Mouse (Mus musculus): ENCODE data around the gene Dnah14. TPM values are rescaled to one million over a fixed set of nuclear protein-coding genes. Genes with fewer than 3 reads are reported as not detected.
"Not testable (repeated sequence)": the region's sequence is repeated elsewhere in the genome, so short reads cannot be mapped to it uniquely, and the experiment has no call there.

Dnah14 gene
- polyA plus RNA-seq, 1 experiment from 2014 or later, result 1.9 TPM

DNA sequence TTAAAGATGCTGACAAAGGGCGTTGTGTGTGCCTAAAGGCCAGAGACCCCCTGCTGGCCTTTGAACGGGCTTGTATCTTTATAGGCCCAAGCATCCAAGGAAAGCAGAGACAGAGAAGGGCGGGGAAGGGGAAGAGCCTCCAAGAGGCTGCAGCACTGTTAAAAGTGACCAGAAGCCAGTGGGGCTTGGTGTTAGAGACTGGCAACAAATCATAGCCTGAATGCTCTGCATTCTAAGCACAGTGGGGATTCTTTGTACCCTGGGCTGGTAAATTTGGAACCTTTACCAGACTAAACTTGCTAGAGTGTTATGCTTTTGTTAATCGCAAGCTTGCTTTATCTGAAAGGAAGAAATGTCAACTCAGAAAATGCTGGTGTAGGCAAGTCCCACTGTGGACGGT is 163.9 kb downstream of the Dnah14 start:
- Histone ChIP-seq H3K27me3 (ENCODE audit: low read depth, poor library complexity, severe bottlenecking) (no peaks in the 10 kb centered on the region), H3K4me1 (peaks cover 6% of the 10 kb centered on the region), H3K9me3 (replicated peaks) (no peaks in the 10 kb centered on the region), H3K27ac (replicated peaks) (no peak overlapping the region), H3K4me3 (no peak overlapping the region), H3K36me3 (no peaks in the 10 kb centered on the region)
- DNase-seq (ENCODE audit: low spot score), result no peak
- 50% methylated on average over 5 of the region's 5 CpGs for WGBS

DNA sequence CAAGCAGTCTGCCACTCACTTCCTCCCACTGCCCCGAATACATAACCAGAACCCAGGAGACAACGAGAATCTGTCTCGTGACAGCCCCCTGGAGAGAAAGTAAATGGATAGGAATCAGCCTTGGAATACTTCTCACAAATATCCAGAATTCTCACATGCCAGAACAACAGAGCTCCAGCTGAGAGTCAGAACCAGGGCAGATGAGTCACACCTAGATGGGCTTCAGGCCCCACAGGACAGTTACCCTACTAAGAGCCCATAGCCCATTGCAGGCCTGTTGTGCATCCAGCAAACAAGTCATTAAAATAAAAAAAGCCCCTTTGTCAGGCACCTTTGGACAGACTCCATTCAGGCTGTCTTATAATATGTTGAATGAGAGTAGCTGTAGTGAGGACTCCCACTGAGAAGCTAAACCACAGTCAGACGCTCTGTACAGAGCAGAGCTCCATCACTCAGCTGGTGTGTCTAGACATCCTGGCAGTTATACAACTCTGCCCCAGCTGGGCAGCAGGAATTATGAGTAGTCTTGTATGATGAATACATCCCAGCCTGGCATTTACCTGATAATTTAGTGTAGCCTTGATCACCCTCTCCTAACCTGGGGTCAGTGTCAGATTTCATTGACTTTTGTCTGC is 166.0 kb downstream of the Dnah14 start:
- no peaks in the 10 kb centered on the region for H3K36me3 ChIP-seq
- no peaks in the 10 kb centered on the region for H3K27me3 ChIP-seq (ENCODE audit: low read depth, poor library complexity, severe bottlenecking)
- no peak overlapping the region for H3K4me3 ChIP-seq
- peaks cover 6% of the 10 kb centered on the region for H3K4me1 ChIP-seq
- H3K27ac ChIP-seq (replicated peaks), result no peak overlapping the region
- WGBS, result 73% methylated on average over 4 of the region's 4 CpGs
- no peak for DNase-seq (ENCODE audit: low spot score)
- H3K9me3 ChIP-seq (replicated peaks), result no peaks in the 10 kb centered on the region

DNA sequence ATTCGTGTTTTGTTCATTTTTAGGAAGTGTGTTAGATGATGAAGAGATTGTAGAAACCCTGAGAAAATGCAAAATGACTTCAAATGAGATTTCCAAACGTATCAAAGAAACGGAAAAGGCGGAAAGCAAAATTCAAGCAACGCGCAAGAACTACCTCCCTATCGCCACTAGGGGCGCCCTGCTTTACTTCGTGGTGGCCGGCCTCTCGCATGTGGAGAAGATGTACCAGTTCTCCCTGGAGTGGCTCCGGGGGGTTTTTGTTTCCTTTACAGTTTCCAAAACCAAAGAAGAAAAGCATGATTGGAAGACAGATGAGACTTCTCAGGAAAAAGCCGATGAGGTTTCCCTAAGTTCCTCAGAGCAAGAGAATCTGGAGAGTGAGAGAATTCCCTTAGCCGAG is 193.0 kb downstream of the Dnah14 start:
- Histone ChIP-seq H3K27ac (replicated peaks) (no peak overlapping the region), H3K4me3 (no peak overlapping the region), H3K9me3 (replicated peaks) (no peaks in the 10 kb centered on the region), H3K27me3 (ENCODE audit: low read depth, poor library complexity, severe bottlenecking) (no peaks in the 10 kb centered on the region), H3K4me1 (no peaks in the 10 kb centered on the region), H3K36me3 (no peaks in the 10 kb centered on the region)
- DNase-seq (ENCODE audit: low spot score), result no peak
- 54% methylated on average over 14 of the region's 14 CpGs for WGBS

DNA sequence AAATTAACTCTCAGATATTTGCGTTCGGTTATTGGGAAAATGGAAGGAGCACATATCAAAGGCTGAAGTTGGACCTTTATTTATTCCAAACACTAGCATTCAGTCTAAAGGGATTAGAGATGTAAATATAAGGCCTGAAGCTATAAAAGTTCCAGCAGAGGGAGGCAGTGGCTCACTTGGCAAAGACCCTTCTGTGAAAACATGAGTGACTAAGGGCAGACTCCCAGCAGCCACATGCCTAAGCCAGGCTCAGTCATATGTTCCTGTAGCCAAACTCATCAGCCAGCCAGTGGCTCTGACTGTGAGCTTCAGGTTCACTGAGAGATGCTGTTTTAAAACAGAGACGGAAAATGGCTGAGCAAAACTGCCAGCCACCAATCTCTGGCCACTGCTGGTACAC is 195.5 kb downstream of the Dnah14 start:
- Histone ChIP-seq H3K9me3 (replicated peaks) (no peaks in the 10 kb centered on the region), H3K27me3 (ENCODE audit: low read depth, poor library complexity, severe bottlenecking) (no peaks in the 10 kb centered on the region), H3K36me3 (no peaks in the 10 kb centered on the region), H3K4me1 (no peaks in the 10 kb centered on the region), H3K4me3 (no peak overlapping the region), H3K27ac (replicated peaks) (no peak overlapping the region)
- WGBS, result 97% methylated on average over 3 of the region's 3 CpGs
- DNase-seq (ENCODE audit: low spot score), result no peak

DNA sequence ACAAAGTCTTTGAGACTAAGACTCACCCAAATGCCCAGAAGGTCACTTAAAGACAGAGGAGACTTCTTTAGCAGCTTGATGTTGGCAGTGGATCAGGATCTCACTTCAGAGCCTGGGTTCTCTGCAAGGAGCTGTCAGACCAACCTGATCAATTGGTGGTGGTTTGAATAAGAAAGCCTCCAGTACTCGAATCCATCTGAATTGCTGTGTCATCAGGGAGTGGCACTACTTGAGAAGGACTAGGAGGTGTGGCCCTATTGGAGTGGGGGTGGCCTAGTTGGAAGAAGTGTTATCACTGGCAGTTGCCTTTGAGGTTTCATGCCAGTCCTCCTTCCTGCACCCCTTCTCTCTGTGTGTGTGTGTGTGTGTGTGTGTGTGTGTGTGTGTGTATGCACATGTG is 200.2 kb downstream of the Dnah14 start:
- no peak for DNase-seq (ENCODE audit: low spot score)
- H3K36me3 ChIP-seq, result no peaks in the 10 kb centered on the region
- no peak overlapping the region for H3K4me3 ChIP-seq
- H3K27me3 ChIP-seq (ENCODE audit: low read depth, poor library complexity, severe bottlenecking), result no peaks in the 10 kb centered on the region
- no peaks in the 10 kb centered on the region; the same call in 1 of the 2 replicates for H3K9me3 ChIP-seq (replicated peaks)
- no peaks in the 10 kb centered on the region for H3K4me1 ChIP-seq
- H3K27ac ChIP-seq (replicated peaks), result no peak overlapping the region
- 76% methylated on average over 1 of the region's 1 CpGs for WGBS

DNA sequence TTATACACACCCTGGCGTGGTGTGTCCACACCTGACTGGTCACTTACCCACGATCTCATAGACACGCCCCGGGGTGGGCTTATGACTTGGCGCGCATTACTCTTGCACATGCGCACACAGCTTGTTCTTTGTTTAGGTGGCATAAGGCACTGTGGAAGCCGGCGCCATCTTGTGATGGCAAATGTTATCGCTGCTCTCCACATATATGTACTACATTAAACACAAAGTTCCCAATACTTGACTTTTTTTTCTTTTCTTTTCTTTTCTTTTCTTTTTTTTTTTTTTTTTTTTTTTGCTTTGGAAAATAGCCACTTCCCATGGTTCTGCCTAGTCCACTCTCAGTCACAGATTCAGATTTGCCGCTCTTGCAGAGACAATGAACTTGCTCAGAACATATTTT is 206.2 kb downstream of the Dnah14 start:
- not testable (repeated sequence) for DNase-seq (ENCODE audit: low spot score); H3K9me3 ChIP-seq (replicated peaks)
- 95% methylated on average over 11 of the region's 11 CpGs for WGBS

DNA sequence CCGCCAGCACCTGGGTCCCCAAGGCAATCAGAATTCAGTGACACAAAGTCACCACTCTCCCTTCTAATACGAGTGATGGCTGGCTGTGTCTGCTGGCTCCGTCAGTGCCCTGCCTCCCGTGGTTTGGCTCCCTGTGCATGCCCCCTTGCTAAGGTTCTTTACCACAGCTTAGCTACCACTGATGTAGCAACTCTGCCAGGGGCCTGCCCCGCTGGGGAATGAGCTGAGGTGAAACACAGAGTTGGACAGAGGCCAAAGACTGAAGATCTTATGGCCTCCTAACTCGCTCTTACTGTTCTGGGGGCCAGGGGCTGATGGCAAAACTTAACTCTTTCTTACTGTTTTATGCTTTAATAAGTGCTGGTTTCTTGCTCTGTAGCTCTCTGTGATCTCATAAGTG is 213.6 kb downstream of the Dnah14 start:
- H3K27ac ChIP-seq (replicated peaks), result no peak overlapping the region
- no peak for DNase-seq (ENCODE audit: low spot score)
- H3K9me3 ChIP-seq (replicated peaks), result no peaks in the 10 kb centered on the region; the same call in 1 of the 2 replicates
- H3K36me3 ChIP-seq, result no peaks in the 10 kb centered on the region
- no peaks in the 10 kb centered on the region for H3K27me3 ChIP-seq (ENCODE audit: low read depth, poor library complexity, severe bottlenecking)
- WGBS, result 81% methylated on average over 6 of the region's 6 CpGs
- no peak overlapping the region for H3K4me3 ChIP-seq
- H3K4me1 ChIP-seq, result no peaks in the 10 kb centered on the region

More for the DNA sequence above, 206.2 kb downstream of the Dnah14 start:
- not testable (repeated sequence) for H3K27ac ChIP-seq (replicated peaks); H3K4me3 ChIP-seq; H3K27me3 ChIP-seq (ENCODE audit: low read depth, poor library complexity, severe bottlenecking); H3K36me3 ChIP-seq; H3K4me1 ChIP-seq

DNA sequence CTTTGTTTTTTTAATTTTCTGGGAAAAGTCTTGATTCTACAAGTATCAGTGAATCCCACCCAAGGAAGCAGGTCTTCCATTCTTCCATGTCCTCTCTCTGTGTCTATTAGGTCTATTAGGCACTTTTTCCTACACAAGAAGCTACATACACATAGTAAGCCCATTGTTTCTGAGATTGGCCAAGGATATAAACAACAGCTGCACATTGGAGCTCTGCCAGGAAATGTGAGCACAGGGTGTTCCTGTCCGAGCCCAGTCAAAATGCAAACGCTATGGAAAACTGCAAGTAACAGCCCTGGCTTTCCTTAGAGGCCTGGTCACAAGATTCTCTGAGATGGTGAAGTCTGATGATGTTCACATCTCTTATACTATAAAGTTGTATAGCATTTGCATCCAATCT is 217.2 kb downstream of the Dnah14 start:
- no peak overlapping the region for H3K27ac ChIP-seq (replicated peaks)
- H3K4me1 ChIP-seq, result no peaks in the 10 kb centered on the region
- no peak overlapping the region for H3K4me3 ChIP-seq
- H3K36me3 ChIP-seq, result no peaks in the 10 kb centered on the region
- H3K9me3 ChIP-seq (replicated peaks), result no peaks in the 10 kb centered on the region
- DNase-seq (ENCODE audit: low spot score), result no peak
- H3K27me3 ChIP-seq (ENCODE audit: low read depth, poor library complexity, severe bottlenecking), result no peaks in the 10 kb centered on the region
- 87% methylated on average over 2 of the region's 2 CpGs for whole genome bisulfite sequencing

DNA sequence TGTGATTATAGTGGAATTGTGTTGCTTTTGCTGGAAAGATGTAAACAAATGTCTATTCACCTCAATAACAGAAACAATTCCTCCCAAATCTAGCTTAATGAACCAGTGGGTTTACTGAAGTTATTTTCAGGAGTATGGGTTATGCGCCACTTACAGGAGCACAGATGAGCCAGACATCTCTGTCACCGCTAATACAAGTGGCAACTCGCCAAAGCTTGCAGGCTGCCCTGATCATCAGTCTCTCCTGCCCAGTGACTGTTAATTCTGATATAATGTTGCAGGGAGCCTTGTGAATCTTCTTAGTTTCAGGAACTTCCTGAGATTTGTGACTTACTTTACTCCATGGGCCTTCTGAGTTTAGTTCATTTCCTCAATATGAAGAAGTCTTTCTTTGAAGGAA is 223.6 kb downstream of the Dnah14 start:
- Histone ChIP-seq H3K4me1 (no peaks in the 10 kb centered on the region), H3K36me3 (no peaks in the 10 kb centered on the region), H3K27me3 (ENCODE audit: low read depth, poor library complexity, severe bottlenecking) (no peaks in the 10 kb centered on the region), H3K9me3 (replicated peaks) (no peaks in the 10 kb centered on the region), H3K27ac (replicated peaks) (no peak overlapping the region), H3K4me3 (no peak overlapping the region)
- DNase-seq (ENCODE audit: low spot score), result no peak
- 89% methylated on average over 3 of the region's 3 CpGs for WGBS

DNA sequence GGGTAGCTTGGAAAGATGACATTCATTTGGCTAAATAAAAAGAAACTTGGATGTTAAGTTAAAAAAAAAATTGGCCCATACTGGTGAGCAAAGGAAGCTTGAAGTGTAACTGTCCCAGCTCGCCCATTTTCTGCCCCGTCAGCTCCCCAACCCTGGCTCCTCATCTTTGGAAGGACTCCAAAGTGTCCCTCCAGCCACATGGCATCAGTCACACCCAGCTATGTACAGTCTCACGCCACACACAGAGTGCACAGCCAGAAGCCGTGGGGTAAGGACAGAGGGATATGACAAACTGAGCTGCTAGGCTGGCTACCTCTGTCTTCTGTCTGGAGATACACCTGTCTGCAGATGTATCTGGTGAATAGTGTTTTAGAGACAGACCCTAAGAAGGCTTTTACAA is 224.3 kb downstream of the Dnah14 start:
- Histone ChIP-seq H3K36me3 (no peaks in the 10 kb centered on the region), H3K27ac (replicated peaks) (no peak overlapping the region), H3K27me3 (ENCODE audit: low read depth, poor library complexity, severe bottlenecking) (no peaks in the 10 kb centered on the region), H3K4me3 (no peak overlapping the region), H3K9me3 (replicated peaks) (no peaks in the 10 kb centered on the region), H3K4me1 (no peaks in the 10 kb centered on the region)
- DNase-seq (ENCODE audit: low spot score), result no peak
- WGBS, result 86% methylated on average over 4 of the region's 4 CpGs

DNA sequence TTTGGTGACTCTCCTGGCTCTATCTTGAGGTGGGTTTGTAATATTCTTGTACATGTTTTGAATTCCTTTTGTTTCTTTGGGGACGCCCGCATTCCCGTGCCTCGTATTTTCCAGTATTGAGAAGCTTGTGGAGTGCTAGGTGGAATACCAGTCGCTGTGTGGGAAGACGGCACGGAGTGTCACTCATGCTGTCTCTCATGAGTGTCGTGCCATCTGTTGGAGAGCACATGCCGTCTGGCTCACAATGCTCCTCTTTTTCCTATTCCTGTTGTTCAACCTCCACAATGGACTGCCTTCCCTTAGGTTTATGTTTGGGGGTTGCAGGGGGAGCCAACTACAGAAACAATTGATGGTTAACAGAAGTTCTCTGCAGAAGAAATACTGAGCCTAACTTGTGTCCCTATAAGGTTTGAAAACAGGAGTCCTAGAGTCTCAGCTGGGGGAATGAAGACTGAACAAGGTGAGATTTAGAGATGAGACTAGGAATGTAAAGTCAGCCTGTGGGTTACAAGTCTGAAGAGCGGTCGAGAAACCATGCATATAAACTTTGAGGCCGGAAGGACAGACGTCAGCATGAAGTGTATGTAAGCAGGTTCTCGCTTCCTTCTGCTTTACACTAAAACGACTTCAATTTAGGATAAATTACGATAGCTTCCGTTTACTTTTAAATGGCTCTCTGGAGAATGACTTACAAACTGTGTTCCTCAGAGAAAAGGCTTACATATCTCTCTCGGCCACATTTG is 235.3 kb downstream of the Dnah14 start:
- Histone ChIP-seq H3K27ac (replicated peaks) (no peak overlapping the region), H3K27me3 (ENCODE audit: low read depth, poor library complexity, severe bottlenecking) (no peaks in the 10 kb centered on the region), H3K9me3 (replicated peaks) (no peaks in the 10 kb centered on the region), H3K36me3 (peaks cover 57% of the 10 kb centered on the region), H3K4me3 (no peak overlapping the region), H3K4me1 (no peaks in the 10 kb centered on the region)
- WGBS, result 95% methylated on average over 18 of the region's 18 CpGs
- DNase-seq (ENCODE audit: low spot score), result no peak

DNA sequence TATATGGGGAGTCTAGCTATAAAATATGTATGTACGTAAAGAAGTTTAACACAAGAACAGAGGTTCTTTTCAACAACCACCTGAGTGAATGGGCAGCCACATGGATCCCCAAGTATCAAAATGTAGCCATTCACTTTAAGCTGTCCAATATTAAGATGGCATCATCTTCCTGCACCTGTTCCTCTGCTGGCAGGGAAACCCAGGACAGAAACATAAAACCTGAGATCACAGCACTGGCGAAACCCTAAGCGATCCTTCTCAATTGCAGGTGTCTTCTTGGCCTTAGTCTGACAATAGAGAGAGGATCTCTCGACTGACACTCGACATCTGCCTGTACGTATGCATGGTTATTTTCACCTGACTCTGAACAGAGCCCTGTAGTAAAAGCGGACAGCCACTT is 250.4 kb downstream of the Dnah14 start:
- H3K27me3 ChIP-seq (ENCODE audit: low read depth, poor library complexity, severe bottlenecking), result no peaks in the 10 kb centered on the region
- H3K9me3 ChIP-seq (replicated peaks), result no peaks in the 10 kb centered on the region
- H3K4me3 ChIP-seq, result no peak overlapping the region
- DNase-seq (ENCODE audit: low spot score), result no peak
- 97% methylated on average over 7 of the region's 7 CpGs for WGBS
- peaks cover 99% of the 10 kb centered on the region for H3K36me3 ChIP-seq
- no peaks in the 10 kb centered on the region for H3K4me1 ChIP-seq
- no peak overlapping the region for H3K27ac ChIP-seq (replicated peaks)

DNA sequence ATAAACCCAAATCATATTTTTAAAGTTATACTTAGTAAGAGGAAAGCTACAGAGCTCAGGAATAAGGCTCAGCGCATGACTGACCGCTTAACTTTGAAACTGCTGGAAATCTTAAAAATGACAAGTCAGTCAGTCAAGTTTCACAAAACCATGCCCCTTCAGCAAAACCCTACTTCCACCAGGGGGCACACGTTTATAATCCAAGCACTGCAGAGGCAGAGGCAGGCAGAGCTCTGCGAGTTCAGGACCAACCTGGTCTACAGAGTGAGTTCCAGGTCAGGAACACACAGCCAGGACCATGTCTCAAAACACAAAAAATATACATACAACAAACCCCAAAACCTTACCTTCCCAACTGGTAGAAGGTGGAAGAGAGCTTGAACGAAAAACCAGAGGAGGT is 252.0 kb downstream of the Dnah14 start:
- H3K27me3 ChIP-seq (ENCODE audit: low read depth, poor library complexity, severe bottlenecking), result no peaks in the 10 kb centered on the region
- no peaks in the 10 kb centered on the region for H3K9me3 ChIP-seq (replicated peaks)
- no peaks in the 10 kb centered on the region for H3K4me1 ChIP-seq
- H3K36me3 ChIP-seq, result peaks cover 99% of the 10 kb centered on the region
- H3K4me3 ChIP-seq, result no peak overlapping the region
- DNase-seq (ENCODE audit: low spot score), result no peak
- no peak overlapping the region for H3K27ac ChIP-seq (replicated peaks)
- WGBS, result 93% methylated on average over 5 of the region's 5 CpGs
